Mouse (Mus musculus): ENCODE results near the gene Asah2. TPM values are rescaled to one million over a fixed set of nuclear protein-coding genes. Genes with fewer than 3 reads are reported as not detected.

Gene Asah2
- 9.8 TPM for polyA plus RNA-seq (2014; fragmentation: Illumina TruSeq; extraction: RNeasy Lipid Tissue Mini Kit (QIAGEN cat#74804); ENCODE audit: low read depth, low replicate concordance)

DNA sequence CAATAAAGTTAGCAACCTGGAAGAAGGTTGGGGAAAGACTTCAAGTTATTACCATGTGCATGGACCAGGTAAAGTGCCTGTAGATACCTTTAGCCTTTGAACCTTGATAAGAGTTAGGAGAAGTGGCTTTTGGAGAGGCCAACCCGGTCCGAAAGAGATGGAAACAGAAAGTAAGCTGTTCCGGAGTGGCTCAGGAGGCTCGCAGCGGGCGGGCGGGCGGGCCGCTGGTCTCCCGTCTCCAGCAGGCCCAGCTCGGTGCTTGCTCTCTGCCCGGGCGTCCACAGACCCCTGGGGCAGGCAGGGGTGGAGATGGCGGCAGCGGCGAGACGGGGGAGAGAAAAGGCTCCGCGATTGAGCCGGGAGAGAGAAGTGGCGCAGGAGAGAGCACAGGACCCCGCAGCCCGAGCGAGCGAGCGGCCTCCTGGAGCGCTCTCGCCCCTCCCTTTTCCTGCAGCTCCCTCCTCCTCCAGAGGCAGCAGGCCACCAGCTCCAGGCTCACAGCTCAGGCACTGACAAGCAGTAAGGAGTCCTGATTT lies at the start of gene Asah2:
Gene Asah2, minus strand, starts transcription at position 441 of the 536 bp plus-strand sequence.

Other genes starting within 250 kb of the Asah2 start
- gene A1cf, start 239.4 kb downstream of the Asah2 start, polyA plus RNA-seq (2014; fragmentation: Illumina TruSeq; extraction: RNeasy Lipid Tissue Mini Kit (QIAGEN cat#74804); ENCODE audit: low read depth, low replicate concordance), result not detected

All from heart, adult 10 weeks (tissue).